1 mouse cellular context compared by ENCODE assay signal in the genomic region with DNA sequence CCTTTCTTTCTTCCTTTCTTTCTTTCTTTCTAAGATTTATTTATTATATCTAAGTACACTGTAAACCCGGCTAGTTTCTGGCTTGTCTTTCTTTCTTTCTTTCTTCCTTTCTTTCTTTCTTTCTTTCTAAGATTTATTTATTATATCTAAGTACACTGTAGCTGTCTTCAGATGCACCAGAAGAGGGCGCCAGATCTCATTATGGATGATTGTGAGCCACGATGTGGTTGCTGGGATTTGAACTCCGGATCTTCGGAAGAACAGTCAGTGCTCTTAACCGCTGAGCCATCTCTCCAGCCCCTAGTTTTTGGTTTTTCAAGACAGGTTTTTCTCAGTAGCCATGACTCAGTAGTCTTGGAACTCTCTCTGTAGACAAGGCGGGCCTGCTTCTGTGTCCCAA.
TF ChIP-seq lines count a peak whose summit lies in the region.

No protein-coding gene starts in this region.

TF ChIP-seq in MEL, 35 proteins besides CTCF, POLR2A, EP300 and RAD21:
- peak; percentile 37; the same call in 1 of the 2 replicates for TF ChIP-seq SMC3 (IDR thresholded peaks at IDR 0.05; ENCODE audit: low read depth, low read length)
TF ChIP-seq in MEL: peak in this region for 1; not testable (repeated sequence) for 34.
